19 mouse cellular contexts compared by ENCODE assay signal in the genomic region with DNA sequence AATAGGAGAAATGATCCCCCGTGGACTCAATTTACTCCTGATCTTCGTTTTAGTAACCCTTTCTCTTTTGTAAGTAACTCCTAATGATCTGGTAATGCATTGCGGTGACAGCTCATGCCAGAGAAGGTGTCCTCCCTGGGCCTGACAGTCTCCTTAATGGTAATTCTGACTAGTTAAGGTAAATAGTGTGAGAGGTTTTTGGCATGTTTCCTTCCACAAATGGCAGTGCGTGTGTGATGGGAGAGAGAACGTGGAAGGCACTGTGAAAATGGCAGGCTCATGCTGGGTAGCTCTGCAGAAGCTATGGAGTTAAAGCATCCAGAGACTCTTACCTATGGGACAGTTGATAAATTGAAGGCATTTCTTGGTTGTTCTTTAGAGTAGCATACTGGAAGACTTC.
"Had no signal": no experiment of that assay in that cellular context is flagged by ENCODE, and none has a peak within 500 bp of the region (broad histone marks: within the 10 kb centered on the region; RNA-seq: fewer than 3 reads in every experiment).

No protein-coding gene starts in this region.

- H3K9me3 ChIP-seq: lung, embryonic 15.5 days; midbrain, embryonic 10.5 days; midbrain, embryonic 12.5 days; neural tube, embryonic 13.5 days; neural tube, embryonic 15.5 days had no signal

- H3K4me2 ChIP-seq: lung, embryonic 15.5 days; midbrain, embryonic 12.5 days; neural tube, embryonic 13.5 days; neural tube, embryonic 15.5 days had no signal

- H3K27me3 ChIP-seq: lung, embryonic 15.5 days; midbrain, embryonic 12.5 days; neural tube, embryonic 13.5 days; neural tube, embryonic 15.5 days had no signal

- H3K4me1 ChIP-seq: midbrain, embryonic 10.5 days; neural tube, embryonic 15.5 days had no signal

- H3K9ac ChIP-seq: lung, embryonic 15.5 days; midbrain, embryonic 12.5 days; neural tube, embryonic 13.5 days; neural tube, embryonic 15.5 days had no signal

- DNase-seq: lung, adult 18-20 months; lung, postnatal 14 days; lung, postnatal 4 days; midbrain, embryonic 14.5 days; retina, postnatal 1 day; right cerebral cortex, adult 18-20 months; right cerebral cortex, postnatal 25 days; right cerebral cortex, postnatal 4 days; spleen, adult 18-20 months; thymus, adult 18-20 months; thymus, postnatal 14 days; thymus, postnatal 36 days had no signal

- ATAC-seq: midbrain, embryonic 16.5 days had no signal

- H3K27ac ChIP-seq: lung, embryonic 15.5 days; midbrain, embryonic 10.5 days; midbrain, embryonic 12.5 days; neural tube, embryonic 13.5 days; neural tube, embryonic 15.5 days had no signal

- H3K4me3 ChIP-seq: lung, embryonic 15.5 days; midbrain, embryonic 10.5 days; midbrain, embryonic 12.5 days; myocyte; neural tube, embryonic 13.5 days; neural tube, embryonic 15.5 days had no signal
